Mouse (Mus musculus) R1 (cell line): ENCODE data around the gene Snx13.
A peak's percentile ranks its signal among the peaks of the same experiment; 100 is the strongest.

Source experiments
- DNase-seq: peaks from one replicate; pipeline ENCODE4 v3.0.0-alpha.2; 2018; ENCODE audit warnings: low read depth, low spot score

Gene Snx13

DNA sequence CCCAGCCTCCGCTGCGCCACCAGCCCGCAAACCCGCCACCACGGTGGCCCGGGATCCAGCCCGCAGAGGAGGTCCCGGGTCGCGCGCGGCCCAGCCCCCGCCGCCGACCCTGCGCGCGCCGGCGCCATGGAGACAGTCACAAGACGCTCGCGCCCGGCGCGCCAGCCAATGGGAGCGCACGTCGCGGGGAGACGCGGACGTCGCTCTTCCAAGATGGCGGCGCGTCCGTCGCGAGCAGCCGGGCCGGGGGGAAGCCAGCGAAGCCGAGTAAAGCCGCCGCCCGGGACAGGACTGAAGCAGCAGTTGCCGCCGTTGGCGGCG, at the start of gene Snx13:
Gene Snx13 (plus strand): TSS at position 188 of the 321 bp plus-strand sequence.
- DNase-seq, result peak; percentile 88

DNA sequence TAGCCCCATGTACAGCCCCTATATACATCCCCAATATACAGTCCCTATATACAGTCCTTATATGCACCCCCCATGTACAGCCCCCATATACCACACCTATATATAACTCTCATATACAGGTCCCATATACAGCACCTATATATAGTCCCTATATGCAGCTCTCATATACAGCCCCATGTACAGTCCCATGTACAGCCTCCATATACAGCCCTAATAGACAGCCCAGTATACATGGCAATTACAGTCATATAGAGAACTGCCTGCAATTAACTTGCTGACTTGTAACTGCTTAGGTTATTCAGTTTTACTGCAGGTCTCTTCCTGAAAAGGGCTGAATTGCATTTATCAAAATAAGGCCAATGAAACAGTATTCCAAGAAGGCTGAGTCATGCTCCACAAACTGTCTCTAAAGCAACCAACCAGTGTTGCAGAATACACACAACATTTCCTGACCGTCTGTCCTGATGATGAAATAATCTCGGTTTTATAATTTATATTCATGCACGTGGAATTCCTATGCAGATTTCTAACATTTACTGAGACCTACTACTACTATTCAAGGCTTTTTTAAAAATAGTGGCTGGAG, 49.3 kb upstream of the Snx13 start:
- DNase-seq, result no peak

DNA sequence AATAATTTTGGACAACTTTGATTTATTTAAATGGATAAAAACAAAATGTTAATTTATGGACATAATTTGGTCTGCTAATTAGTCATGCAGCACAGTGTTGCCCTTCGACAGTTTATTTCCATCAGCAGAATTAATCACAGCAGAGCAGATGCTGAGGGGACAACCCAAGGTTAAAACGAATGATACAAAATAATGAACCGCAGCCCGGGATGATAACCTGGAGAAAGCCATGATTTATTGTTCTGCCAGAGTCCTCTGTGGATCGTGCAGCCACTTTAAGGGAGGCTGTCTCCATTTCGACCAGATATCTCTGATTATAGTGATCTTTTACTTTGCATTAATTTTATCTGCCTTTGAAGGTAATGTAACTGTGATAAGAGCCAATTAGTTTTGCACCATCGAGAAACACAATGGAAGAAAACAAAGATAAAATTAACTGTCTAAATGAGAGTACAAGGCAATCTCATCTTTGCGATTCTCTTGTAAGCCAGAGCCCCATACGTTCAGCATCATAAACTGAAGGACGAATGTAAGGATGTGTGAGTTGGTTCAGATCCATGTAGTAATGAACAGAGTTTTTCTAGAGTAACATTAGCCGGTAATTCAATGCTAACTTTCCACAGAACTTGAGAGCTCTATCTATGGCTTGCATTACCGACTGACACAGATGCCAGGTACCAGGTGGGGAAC, 48.1 kb upstream of the Snx13 start:
- no peak for DNase-seq

DNA sequence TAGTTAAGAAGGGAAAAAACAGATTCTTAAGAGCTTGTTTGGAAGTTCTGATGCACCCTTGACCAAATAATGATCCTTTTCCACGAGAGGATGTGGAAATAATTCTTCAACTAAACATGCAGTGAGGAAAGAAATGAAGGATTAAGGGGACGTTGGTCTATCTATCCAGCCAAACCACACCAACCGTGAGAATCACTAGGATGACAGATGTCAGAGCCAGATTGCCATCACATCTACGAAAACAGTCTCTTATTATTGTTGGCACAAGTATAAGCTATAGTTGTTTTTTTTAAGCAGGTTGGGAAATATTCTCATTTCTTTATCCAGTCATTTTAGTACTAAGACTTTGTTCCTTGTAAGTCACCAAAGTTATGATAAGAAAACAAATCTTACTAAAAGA, 46.7 kb upstream of the Snx13 start:
- no peak for DNase-seq

DNA sequence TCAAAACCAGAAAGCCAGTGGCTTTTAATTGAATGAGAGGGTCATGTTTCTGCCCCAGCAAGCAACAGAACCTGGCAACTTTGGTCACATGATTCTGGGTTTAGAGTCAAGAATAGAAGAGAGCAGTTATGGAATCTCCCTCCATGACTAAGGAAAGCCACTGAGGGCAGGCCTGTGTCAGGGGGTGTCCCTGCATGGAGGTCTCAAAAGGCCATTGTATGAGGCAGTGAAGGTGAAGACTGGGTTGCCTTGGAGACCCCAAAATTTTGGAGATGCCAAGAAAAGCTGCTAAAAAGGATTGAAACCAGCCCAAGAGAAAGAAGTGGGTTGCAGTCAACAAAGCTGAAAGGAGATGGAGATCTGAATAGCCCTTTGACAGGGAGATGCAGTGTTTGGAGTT, 41.2 kb upstream of the Snx13 start:
- DNase-seq, result no peak

DNA sequence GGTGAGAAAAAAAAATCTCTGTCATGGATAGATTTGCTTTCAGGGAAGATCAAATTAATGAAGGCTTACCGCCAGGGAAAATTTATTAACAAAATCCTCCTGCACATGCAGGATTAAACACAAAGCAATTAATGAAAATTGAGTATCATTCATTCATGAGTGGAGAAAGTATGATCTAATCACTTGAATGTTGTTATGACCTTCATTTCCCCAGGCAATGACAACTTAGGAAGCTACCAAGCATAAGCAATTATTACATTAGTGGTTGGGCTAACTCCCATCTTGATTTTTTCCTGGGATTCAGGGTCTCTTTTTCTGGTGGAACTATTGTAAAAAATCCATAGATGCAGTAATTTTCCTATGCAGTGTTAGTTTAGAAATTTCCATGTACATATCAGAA, 39.1 kb upstream of the Snx13 start:
- DNase-seq, result no peak

DNA sequence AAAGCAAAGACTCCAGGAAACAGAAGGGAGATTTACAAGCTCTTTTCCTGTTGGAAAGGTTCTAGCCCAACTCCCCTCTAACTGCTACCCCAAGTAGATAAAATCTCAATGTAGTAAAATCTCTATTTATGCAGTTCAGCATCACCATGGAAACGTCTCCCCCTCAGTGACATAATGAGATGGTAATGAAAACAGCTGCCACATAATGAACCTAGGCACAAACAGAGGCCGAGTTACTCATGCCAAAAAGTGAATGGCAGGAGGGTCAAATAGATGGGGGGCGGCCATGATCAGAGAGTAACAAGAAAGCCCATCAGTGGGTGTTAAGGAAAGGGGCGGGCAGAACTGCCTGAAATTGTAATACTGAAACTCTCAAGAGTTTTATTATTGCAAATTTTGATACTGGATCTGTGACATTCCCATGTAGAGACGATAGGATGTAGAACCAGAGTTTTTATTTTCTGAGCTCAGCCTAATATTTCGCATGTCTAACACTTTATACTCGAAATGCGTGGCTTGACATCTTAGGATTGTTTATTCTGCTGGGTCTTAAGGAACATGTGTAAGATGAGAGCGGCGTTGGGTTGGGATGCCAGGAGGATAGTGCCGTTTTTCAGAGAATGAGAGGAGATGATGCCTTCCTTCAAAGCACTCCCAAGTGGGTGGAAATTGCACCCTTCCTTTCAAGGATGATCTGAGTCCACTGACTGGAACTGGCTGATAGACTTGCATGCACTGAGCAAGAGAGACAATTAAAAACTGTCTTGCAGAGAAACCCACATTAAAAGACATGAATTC, 38.4 kb upstream of the Snx13 start:
- DNase-seq, result no peak

DNA sequence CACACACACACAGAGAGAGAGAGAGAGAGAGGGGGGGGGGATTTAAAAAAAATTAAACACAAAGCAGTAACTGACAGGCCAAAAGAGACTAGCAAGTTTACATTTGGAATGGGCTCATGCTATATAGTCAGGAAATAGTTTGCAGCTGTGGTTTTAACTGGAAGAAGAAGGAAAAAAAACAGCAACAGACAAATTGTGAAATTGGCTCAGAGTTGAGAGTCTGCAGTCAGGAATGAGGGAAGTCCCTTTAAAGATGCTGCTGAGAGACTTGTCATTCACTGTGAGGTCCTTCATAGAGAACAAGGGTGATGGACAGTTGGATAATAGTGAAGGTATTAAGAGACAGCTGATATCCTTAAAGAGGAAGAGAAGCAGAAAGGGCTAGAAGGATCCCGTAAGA, 35.5 kb upstream of the Snx13 start:
- no peak for DNase-seq

DNA sequence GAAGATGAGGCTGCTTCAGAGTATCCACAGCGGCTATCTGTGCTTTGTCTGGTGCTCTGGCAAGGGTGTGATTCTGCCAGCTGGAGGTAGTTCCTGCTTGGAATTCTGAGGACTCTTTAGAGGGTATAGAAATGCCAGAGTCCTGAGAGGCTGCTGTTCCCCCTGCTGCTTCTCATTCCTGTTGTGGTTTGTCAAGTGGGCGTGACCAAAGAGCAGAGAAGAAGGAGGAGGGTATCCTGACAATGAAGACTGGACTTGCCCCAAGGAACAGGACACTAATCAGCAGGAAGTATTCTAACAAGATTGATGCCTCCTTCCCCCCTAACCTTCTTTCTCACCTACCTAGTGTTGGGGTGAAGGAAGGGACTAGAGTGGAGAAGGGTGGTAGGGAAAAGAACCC, 33.0 kb upstream of the Snx13 start:
- peak; percentile 4 for DNase-seq

DNA sequence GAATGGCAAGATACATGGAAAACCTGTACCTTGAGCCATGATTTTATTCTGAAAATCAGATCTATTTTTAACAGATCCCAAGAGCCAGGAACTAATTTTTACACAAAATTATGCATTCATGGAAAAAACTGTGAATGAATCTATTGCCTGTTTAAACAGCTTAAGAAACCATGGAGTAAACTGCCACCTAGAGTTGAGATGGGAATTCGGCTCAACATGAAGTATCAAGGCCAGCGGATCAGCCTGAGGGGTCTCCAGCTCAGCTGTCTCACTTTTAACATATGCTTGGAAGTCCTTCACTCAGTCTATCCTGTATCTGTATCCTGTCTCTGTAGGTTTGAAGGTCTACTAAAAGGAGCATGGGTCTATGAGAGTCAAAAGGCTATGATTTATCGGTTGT, 30.9 kb upstream of the Snx13 start:
- DNase-seq, result no peak

DNA sequence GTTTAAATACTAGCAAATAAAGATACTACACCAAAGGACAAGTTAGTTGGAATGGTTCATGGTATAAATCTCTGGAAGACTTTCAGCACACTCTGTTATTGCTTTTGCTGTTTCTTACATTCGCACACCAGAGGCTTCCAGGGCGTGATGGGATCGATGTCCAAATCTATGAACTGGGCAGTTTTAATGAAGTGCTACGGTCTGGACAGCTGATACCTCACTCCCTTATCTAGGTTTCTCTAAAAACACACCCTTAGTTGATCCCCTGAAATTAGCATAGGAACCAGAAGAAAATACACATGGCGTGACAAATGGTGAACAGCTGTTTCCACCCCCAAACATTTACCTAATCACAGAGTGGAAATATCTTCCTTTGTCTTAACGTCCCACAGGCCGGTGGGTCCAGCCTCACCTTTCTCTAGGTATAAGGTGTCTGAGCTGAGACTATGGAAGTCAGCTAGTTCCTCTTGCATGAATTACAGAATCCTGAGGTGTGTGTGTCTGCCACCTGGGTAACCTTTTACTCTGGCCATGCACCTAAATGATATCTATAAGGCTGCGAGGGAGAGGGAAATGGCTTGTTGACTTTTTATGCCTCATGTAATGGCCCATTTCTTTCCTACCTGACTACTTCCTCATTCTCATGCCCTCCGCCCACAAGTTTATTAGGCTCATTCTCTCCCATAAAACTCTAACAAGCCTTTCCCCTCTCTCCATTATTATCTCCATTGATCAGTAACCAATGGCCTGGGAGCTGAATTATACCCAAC, 30.3 kb upstream of the Snx13 start:
- no peak for DNase-seq

DNA sequence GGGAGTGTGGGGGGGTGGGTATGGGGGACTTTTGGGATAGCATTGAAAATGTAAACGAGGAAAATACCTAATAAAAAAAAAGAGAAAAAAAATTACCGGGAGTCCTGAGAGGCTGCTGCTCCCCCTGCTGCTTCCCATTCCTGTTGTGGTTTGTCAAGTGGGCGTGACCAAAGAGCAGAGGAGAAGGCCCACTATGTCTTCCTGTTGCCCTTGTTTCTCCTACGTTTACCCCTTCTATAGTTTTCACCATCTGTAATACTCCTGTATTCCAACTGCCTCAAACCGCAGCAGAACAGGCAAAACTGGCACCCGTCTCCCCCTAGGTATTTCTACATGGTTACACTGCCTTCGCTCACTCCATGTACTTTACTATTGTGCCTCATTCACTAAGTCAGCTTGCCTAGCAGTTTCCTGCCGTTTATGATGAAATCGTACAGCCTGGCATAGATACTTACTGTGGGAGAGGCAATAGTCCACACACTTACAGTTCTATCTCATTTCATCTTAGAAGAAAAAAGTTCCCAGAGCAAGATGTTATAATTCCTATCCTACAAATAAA, 28.2 kb upstream of the Snx13 start:
- DNase-seq, result no peak

DNA sequence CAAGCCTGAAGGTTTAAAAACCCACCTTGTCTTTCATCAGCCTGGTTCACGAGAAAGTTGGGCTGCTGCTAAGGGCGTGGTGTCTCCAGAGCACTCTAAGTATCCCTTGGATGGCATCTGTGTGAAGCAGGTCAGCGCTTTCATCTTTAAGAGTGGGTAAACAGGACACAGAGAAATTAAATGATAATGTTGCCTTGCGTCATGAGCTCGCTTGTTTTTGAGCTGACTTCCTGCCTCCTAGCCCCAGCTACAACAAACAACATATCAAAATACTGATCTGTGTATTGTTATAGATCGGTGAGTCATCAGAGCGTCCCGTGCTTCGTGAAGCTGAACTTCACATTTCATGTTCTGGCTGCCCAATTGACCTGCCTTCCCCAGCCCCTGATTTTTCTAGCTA, 25.7 kb upstream of the Snx13 start:
- no peak for DNase-seq

DNA sequence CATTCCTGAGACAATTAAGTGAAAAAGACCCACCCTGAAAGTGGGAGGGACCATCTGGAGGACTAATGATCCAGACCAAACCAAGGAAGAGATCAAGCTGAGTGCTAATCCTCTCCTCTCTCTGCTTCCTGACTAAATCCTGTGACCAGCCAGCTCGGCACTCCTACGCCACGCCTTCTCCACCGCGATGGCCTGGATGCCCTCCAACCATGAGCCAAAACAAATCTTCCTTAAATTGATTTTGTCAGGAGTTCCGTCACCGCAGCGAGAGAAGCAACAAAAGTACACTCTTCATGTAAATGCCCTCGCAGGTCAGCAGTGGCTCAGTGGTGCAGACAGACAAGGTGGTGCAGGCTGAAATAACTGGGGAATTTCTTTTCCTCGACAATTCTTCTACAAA, 24.9 kb upstream of the Snx13 start:
- DNase-seq, result no peak

DNA sequence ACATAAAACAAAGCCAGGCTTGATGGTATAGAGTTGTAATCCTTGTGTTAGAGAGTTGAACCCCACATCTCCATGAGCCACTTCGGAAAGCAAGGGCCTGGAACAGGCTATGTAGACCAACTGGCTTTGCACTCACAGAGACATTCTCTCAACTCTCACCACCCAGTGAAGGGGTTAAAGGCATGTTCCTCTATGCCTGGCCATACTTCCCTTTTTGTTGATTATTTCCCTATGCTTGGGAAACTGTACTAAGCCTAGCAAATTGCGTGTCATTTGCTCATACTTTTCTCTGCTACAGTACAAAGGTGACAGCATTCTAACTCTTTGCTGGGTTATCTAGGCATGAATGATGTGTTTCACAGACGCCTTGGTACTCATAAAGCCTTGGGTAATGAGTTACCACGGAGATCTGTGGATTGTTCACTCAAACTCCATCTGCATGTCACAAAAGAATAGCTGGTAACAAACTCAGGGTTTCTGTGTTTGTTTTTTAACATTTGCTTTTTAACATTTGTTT, 21.0 kb upstream of the Snx13 start:
- DNase-seq, result no peak

DNA sequence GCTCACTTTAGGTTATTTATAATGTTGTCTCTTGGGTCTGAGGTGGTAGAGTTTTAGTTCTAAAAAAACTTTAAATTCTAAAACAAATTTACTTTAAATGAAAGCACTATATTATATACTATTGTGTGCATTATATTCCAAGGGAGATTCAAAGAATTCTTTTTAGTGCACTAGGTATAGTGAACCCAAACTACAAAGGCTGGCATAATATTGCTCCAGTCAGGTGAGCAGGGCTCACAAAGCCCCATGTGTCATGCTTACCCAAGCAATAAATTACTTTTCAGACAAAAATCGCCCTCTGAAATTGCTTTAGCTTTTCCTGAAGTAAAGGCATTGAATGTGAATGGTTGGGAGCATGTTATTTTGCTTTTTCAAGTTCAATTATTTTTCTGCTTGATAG, 19.5 kb upstream of the Snx13 start:
- DNase-seq, result no peak

DNA sequence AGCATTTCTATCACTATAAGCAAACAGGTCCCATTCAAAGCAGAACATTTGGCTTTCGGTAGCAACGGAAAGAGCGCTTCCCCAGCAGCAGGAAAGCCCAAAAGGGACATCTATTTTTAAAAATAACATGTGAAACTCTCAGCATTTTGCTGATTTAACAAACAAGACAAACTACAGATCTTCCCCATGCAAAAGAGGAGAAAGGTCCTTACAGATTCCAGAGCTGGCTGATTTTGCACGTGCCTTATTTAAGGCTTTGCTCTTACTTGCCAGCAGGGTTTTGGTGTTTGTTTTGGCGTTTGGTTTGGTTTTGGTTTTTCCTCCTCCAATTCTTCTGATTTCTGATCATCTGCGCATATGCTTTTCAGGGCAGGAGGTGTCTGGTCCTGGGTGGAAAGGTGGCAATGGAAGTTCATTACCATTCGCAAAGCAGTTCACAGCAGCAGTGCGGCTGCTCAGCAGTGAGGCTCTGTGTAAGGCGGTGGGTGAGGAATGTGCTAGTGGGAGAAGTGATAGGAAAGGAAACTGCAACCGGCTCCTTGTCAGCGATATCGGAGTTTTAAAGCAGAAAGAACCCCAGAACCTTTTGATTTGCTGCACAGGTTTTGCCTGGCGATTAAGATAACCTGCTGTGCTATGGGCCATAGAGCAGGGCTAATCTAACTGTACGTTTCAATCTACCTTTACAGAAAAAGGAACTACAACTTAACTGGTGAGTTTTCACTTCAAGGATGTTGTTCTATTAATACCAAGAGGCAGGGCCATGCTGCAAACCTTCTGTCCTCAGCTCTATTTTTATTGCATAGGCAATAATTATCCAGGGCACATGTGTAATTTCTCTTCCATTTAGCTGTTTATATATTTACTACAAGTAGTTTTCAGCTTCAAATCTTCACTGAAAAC, 8.1 kb upstream of the Snx13 start:
- no peak for DNase-seq

DNA sequence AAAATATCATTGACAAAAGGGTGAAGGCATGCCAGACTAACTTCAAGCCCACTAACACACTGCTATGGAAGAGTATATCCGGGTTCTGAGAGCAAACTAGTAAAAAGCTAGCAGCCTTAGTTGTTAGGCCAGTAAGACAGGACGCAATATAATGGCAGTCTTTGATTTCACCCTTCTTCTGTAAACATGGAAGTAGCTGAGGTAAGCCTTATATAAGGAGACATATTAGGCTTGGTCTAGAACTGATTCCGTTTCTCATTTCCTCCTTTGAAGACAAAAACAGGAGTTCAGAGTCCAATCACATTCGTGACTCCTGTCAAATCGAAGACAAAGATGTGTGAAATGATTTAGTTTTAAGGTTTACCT, 7.4 kb upstream of the Snx13 start:
- DNase-seq, result no peak

DNA sequence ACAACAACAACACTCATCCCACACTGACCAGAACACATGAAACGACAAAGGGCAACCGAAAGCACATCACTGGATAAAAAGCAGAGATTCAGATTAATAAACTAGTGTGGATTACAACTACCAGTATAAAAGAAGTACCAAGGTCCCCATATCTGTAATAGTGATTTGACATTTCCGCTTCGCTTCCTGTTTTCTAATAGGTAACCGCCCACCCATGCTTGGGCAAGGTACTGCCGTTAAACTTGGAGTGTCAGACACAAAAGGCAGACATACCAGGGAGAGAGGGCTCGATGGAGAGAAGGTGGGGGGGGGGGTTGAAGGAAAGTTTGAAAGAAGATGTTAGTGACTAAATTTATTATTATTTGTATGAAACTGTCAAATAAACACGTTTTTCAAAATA, 5.0 kb upstream of the Snx13 start:
- no peak for DNase-seq

DNA sequence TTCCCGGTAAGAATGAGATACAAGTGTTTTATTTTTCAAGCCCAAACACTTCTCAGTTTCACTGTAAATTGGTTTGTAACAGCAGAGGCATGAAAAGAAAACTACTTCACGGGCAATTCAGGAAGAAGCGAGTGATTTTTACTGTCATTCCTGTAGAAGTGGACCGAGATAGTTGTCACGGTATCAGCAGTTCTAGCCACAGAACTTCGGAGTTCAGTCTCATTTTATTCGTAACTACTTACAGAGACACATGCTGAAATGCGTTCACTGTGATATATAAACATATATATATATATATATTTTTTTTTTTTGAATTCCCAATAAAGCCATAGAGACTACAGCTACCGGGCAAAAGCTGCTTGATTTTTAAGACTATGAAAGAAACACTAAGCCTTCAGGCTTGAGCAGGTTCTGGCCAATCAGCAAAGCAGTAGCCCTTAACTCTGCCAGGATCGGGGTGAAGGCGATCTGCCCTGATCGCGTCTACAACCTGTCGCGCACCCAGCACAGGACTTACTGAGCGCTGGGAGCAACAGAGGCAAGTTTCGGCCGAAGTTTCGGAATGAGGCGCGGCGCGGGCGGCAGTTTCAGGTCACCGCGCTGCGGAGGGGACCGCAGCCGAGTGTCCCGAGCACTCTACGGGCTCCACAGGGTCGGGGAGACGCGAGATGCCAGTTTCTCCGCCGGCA, 532 bp upstream of the Snx13 start:
- peak; percentile 87 for DNase-seq
